Mouse (Mus musculus): ENCODE measurements around the gene Rtl8b. TPM values are rescaled to one million over a fixed set of nuclear protein-coding genes. Genes with fewer than 3 reads are reported as not detected.
"Not testable (repeated sequence)": the region's sequence is repeated elsewhere in the genome, so short reads cannot be mapped to it uniquely, and the experiment has no call there.

Rtl8b gene
- polyA plus RNA-seq, 1 experiment, result 33.8 TPM

- H3K4me1 ChIP-seq (ENCODE audit: control insufficient read depth, insufficient read depth, low read length); H3K27ac ChIP-seq (ENCODE audit: insufficient read depth, low read depth, low read length); H3K4me3 ChIP-seq (ENCODE audit: insufficient read depth, low read length): not testable (repeated sequence)
Measured at GRCm38 (mm10) chrX:53652917-53653316, 17.3 kb downstream of the Rtl8b start.

GRCm38 (mm10) chrX:53645885-53646284 lies 24.3 kb downstream of the Rtl8b start:
- TF ChIP-seq CTCF (IDR thresholded peaks at IDR 0.05; ENCODE audit: low read depth, low read length) (no peak), POLR2A (IDR thresholded peaks at IDR 0.05; ENCODE audit: borderline replicate concordance, low read depth, low read length) (no peak)
- H3K4me3 ChIP-seq (ENCODE audit: insufficient read depth, low read length), result no peak overlapping the region
- H3K27ac ChIP-seq (ENCODE audit: insufficient read depth, low read depth, low read length), result no peak overlapping the region
- H3K4me1 ChIP-seq (ENCODE audit: control insufficient read depth, insufficient read depth, low read length), result no peaks in the 10 kb centered on the region

GRCm38 (mm10) chrX:53642980-53643961 lies 26.9 kb downstream of the Rtl8b start, which contains the start of gene Rtl8a:
Rtl8a (minus strand) TSS chrX:53643682.
- not testable (repeated sequence) for H3K27ac ChIP-seq (ENCODE audit: insufficient read depth, low read depth, low read length); H3K4me1 ChIP-seq (ENCODE audit: control insufficient read depth, insufficient read depth, low read length)
- peak within 1 kb of the TSS; percentile 25 for H3K4me3 ChIP-seq (ENCODE audit: insufficient read depth, low read length)

GRCm38 (mm10) chrX:53642604-53642979 lies 27.6 kb downstream of the Rtl8b start:
- not testable (repeated sequence) for H3K27ac ChIP-seq (ENCODE audit: insufficient read depth, low read depth, low read length); H3K4me1 ChIP-seq (ENCODE audit: control insufficient read depth, insufficient read depth, low read length); H3K4me3 ChIP-seq (ENCODE audit: insufficient read depth, low read length)

GRCm38 (mm10) chrX:53638107-53638506 lies 32.1 kb downstream of the Rtl8b start:
- H3K4me3 ChIP-seq (ENCODE audit: insufficient read depth, low read length); H3K27ac ChIP-seq (ENCODE audit: insufficient read depth, low read depth, low read length); H3K4me1 ChIP-seq (ENCODE audit: control insufficient read depth, insufficient read depth, low read length): not testable (repeated sequence)

Other genes with a start within 250 kb of the Rtl8b start
- gene Etd, start 235.5 kb downstream of the Rtl8b start, polyA plus RNA-seq (2012; ENCODE audit: insufficient read depth, insufficient read length, missing spikeins), result not detected in 2 replicates
- 5.2 and 7.2 TPM in 2 replicates for gene Rtl8c, start 62.4 kb downstream of the Rtl8b start, polyA plus RNA-seq (2012; ENCODE audit: insufficient read depth, insufficient read length, missing spikeins)
- gene Gm14597, start 61.4 kb downstream of the Rtl8b start, polyA plus RNA-seq (2012; ENCODE audit: insufficient read depth, insufficient read length, missing spikeins), result not detected in 2 replicates
- 39.7 and 42.0 TPM in 2 replicates for gene Rtl8a, start 26.7 kb downstream of the Rtl8b start, polyA plus RNA-seq (2012; ENCODE audit: insufficient read depth, insufficient read length, missing spikeins)
- 0.56 TPM in 1 of 2 replicates, not detected in the other for gene 4930502E18Rik, start 54.4 kb upstream of the Rtl8b start, polyA plus RNA-seq (2012; ENCODE audit: insufficient read depth, insufficient read length, missing spikeins)
- gene 1700013H16Rik, start 87.4 kb upstream of the Rtl8b start, polyA plus RNA-seq (2012; ENCODE audit: insufficient read depth, insufficient read length, missing spikeins), result not detected in 2 replicates
- not detected in 2 replicates for gene Zfp36l3, start 106.0 kb upstream of the Rtl8b start, polyA plus RNA-seq (2012; ENCODE audit: insufficient read depth, insufficient read length, missing spikeins)
- 2.2 and 3.0 TPM in 2 replicates for gene Xlr, start 127.3 kb upstream of the Rtl8b start, polyA plus RNA-seq (2012; ENCODE audit: insufficient read depth, insufficient read length, missing spikeins)